Mouse (Mus musculus) naive thymus-derived CD4-positive, alpha-beta T cell, adult 5 months (primary cell): ENCODE data around the gene Cep83. TPM values are rescaled to one million over a fixed set of nuclear protein-coding genes. Genes with fewer than 3 reads are reported as not detected.

Source experiments
- polyA plus RNA-seq: library from polyadenylated mRNA; unstranded; fragments of 100-300 nt; shearing (Covaris generic); gene quantifications from one replicate; pipeline ENCODE4 v1.2.1, GENCODE M21; 2017

Cep83 gene
- 21.0 TPM for polyA plus RNA-seq

GRCm38 (mm10) chr10:94688420-94689175, at the start of gene Cep83:
Cep83 (plus strand) TSS chr10:94688654.

